Mouse (Mus musculus) forebrain, embryonic 12.5 days (tissue): Measurements from ENCODE around the gene Rrp1. TPM values are rescaled to one million over a fixed set of nuclear protein-coding genes. Genes with fewer than 3 reads are reported as not detected.

Source experiments
- ATAC-seq: fragments of 200-750 bp; cut with Nextera tagmentation; 2 replicates; pipeline ENCODE4 v1.8.0; 2017; ENCODE audit warnings: moderate TSS enrichment; ENCODE audit not compliant: low FRiP score
- H3K27ac ChIP-seq: fragments of 300-500 bp; sonication (generic); 2 replicates; pipeline ENCODE4 v1.5.1; 2016; ENCODE audit warnings: mild to moderate bottlenecking
- H3K27me3 ChIP-seq: fragments of 300-500 bp; sonication (generic); 2 replicates; pipeline ENCODE4 v1.6.1; 2016; ENCODE audit warnings: mild to moderate bottlenecking
- H3K36me3 ChIP-seq: fragments of 300-500 bp; sonication (generic); replicated peaks from 2 replicates; pipeline ENCODE4 v1.6.1; 2016; ENCODE audit warnings: mild to moderate bottlenecking
- H3K4me1 ChIP-seq: fragments of 300-500 bp; sonication (generic); 2 replicates; pipeline ENCODE4 v1.6.1; 2016
- H3K4me2 ChIP-seq: fragments of 300-500 bp; sonication (generic); 2 replicates; pipeline ENCODE4 v1.6.1; 2016; ENCODE audit warnings: mild to moderate bottlenecking, moderate library complexity
- H3K4me3 ChIP-seq: fragments of 300-500 bp; sonication (generic); replicated peaks from 2 replicates; pipeline ENCODE4 v1.5.1; 2016; ENCODE audit warnings: mild to moderate bottlenecking
- H3K9ac ChIP-seq: fragments of 300-500 bp; sonication (generic); 2 replicates; pipeline ENCODE4 v1.6.1; 2016; ENCODE audit warnings: mild to moderate bottlenecking
- H3K9me3 ChIP-seq: fragments of 300-500 bp; sonication (generic); 2 replicates; pipeline ENCODE4 v1.6.1; 2016
- WGBS: fragments of 180-500 bp; shearing (Covaris S2); methylation state at CpG from one replicate; pipeline ENCODE4 v1.1.7; 2016; 5-methylcytosine and 5-hydroxymethylcytosine counted together
- polyA plus RNA-seq: library from polyadenylated mRNA; unstranded; fragments of >200 nt; fragmentation: Nextera tagmentation; extraction: Ambion mirVana; gene quantifications from 2 replicates; pipeline ENCODE4 v1.2.1, GENCODE M21; 2016

Gene Rrp1
- 326 and 329 TPM in 2 replicates for polyA plus RNA-seq

DNA sequence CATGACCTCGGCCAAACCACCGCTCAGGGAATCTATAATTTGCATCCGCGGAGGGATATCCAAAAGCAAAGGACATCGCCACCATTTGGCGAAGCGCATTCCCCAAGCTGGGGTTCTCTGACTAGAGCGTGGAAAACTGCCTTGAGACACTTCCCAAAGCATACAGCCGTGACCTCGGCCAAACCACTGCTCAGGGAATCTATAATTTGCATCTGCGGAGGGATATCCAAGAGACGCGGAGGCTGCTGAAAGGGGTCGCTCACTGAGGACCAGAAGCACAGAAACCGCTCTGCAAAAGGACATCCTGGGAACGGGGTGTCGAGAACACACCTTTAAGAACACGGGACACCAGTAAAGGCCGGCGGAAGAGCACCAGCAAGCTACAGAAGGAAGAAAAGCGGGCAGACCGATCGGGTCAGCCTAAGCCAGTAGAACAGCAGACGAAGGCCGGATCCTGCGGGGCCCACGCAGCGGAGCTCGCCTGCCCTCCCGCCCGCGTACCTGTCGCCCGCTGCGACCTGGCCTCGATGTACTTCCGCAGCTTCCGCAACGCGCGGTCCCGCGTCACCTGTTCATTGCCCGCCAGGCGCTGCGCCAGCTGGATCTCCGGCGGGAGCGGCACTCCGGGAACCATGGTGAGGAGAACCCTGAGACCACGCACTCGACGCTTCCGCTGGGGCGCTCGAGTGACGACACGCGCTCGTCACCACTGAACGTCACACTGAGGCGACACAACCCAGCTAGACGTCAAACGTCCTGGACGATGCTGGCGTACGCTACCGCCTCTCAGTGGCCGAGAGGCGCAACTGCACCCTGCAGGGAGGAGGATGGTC is at the start of gene Rrp1:
Gene Rrp1 (minus strand): TSS at position 725 of the 833 bp plus-strand sequence.
- peak; percentile 96 for ATAC-seq
- Histone ChIP-seq H3K4me2 (peak within 1 kb of the TSS; percentile 83), H3K9ac (peak within 1 kb of the TSS; percentile 89), H3K9me3 (no peaks in the 10 kb centered on the region), H3K4me3 (peak within 1 kb of the TSS; percentile 91), H3K4me1 (peaks cover 14% of the 10 kb centered on the region), H3K27me3 (no peaks in the 10 kb centered on the region), H3K27ac (peak within 1 kb of the TSS; percentile 78), H3K36me3 (peaks cover 36% of the 10 kb centered on the region)
- under 1% methylated on average over 70 of the region's 70 CpGs for WGBS

DNA sequence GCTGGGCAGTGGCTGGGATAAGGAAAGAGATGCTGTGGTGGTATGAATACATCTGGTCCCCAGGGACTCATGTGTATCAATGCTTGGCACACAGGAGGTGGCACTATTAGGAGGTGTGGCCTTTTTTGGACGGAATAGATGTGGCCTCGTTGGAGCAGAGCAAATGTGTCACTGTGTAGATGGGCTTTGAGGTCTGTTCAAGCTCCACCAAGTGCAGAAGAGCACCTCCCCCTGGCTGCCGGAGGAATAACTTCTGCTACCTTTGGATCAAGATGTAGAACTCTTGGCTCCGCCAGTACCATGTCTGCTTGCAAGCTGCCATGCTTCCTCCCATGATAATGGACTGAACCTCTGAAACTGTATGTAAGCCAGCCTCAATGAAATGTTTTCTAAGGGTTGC is 48.9 kb upstream of the Rrp1 start:
- Histone ChIP-seq H3K9me3 (no peaks in the 10 kb centered on the region), H3K9ac (no peak overlapping the region), H3K4me2 (no peak overlapping the region), H3K27ac (no peak overlapping the region), H3K36me3 (no peaks in the 10 kb centered on the region), H3K27me3 (peaks cover 5% of the 10 kb centered on the region; the same call in 1 of the 2 replicates), H3K4me1 (peaks cover 14% of the 10 kb centered on the region), H3K4me3 (no peak overlapping the region)
- WGBS = 71% methylated on average over 4 of the region's 4 CpGs
- no peak for ATAC-seq

GRCm38 (mm10) chr10:78460463-78460862 is 47.6 kb upstream of the Rrp1 start:
- Histone ChIP-seq H3K9ac (no peak overlapping the region), H3K9me3 (no peaks in the 10 kb centered on the region), H3K36me3 (no peaks in the 10 kb centered on the region), H3K4me2 (no peak overlapping the region), H3K4me1 (peaks cover 14% of the 10 kb centered on the region), H3K27ac (no peak overlapping the region), H3K27me3 (peaks cover 5% of the 10 kb centered on the region; the same call in 1 of the 2 replicates), H3K4me3 (no peak overlapping the region)
- 52% methylated on average over 4 of the region's 5 CpGs for WGBS
- no peak for ATAC-seq

DNA sequence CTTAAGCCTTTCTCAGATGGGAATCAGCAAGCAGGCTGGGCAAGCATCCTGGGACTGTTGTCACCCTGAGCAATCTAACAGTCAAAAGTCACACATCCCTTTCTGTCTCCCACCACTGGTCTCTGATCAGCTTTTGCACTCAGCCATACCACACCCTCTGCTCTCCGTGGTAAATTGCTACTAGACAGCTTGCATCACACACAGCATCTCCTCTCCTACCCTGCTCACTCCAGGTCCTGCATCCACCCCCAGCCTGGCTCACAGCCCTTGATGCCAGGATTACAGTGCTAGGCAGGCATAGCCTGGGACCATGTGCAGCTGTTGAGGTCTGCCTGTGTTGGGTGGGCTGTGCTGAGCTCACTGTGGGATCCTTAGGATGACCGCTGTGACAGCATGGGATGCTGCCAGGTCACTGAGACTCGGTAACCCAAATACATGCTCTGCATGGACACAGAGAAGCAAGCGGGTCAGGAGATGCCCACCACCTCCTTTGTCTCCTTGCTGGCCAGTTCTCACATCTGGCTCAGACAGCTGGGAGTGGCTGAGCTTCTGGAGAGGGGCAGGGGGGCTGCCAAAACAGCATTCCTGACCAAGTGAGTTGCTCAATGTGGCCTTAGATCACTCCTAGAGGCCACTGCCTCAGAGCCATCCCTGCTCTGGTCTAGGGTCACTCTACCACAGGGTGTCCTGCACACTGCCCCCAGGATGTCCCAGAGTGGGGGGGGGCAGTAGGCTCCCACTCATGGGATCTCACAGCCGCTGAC is 45.7 kb upstream of the Rrp1 start:
- Histone ChIP-seq H3K9ac (no peak overlapping the region), H3K4me2 (no peak overlapping the region), H3K4me3 (no peak overlapping the region), H3K27ac (no peak overlapping the region), H3K9me3 (no peaks in the 10 kb centered on the region), H3K4me1 (peaks cover 5% of the 10 kb centered on the region), H3K36me3 (no peaks in the 10 kb centered on the region), H3K27me3 (peaks cover 3% of the 10 kb centered on the region; the same call in 1 of the 2 replicates)
- WGBS = 65% methylated on average over 5 of the region's 5 CpGs
- peak; percentile 12; the same call in 1 of the 2 replicates for ATAC-seq

DNA sequence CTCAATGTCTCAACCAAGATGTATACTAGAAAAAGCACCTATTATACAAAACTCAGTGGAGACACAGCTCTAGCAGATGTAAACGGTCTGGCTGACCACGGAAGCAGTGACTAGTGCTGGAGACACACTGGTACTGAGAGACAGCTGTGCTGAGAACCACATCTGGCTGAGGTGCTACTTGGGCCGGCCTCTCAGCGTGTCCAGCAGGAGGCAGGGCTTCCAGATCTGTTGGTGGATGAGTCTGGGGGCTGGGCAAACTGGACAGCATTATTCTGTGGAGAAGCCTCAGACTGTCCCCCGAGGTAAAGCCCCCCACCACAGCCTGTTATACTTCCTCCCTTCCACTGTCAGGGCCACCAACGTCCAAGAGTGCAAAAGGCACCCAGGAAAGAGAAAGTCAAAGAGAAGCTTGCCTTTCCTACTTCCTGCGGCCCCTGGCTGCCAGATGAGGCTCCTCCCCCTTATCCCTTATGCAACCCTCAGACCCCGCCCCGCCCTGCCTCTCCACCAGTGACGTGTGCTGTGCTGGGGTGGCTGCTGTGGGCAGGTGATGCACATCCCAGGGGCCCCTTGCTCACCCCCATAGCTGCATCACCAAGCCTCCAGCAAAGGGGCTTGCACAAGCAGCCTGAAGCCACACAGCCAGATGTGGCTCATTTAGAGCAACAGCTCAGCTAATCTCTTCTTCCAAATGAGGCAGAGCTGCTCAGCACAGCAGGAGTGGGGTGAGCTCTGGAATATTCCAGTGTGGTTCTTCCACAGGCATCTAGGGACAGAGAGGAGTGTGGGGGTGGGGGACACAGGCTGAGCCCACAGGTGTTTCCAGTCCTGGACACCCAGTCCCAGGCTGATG is 44.9 kb upstream of the Rrp1 start:
- Histone ChIP-seq H3K4me2 (no peak overlapping the region), H3K9ac (no peak overlapping the region), H3K4me3 (no peak overlapping the region), H3K4me1 (peaks cover 8% of the 10 kb centered on the region), H3K36me3 (no peaks in the 10 kb centered on the region), H3K9me3 (no peaks in the 10 kb centered on the region), H3K27me3 (no peaks in the 10 kb centered on the region), H3K27ac (no peak overlapping the region)
- 31% methylated on average over 9 of the region's 10 CpGs for WGBS
- 0 out of 2 replicates have a peak, but pooled peaks have one; percentile 39 for ATAC-seq

GRCm38 (mm10) chr10:78456696-78457095 is 43.9 kb upstream of the Rrp1 start:
- WGBS = 86% methylated on average over 13 of the region's 13 CpGs
- H3K9me3 ChIP-seq = no peaks in the 10 kb centered on the region
- H3K36me3 ChIP-seq = no peaks in the 10 kb centered on the region

DNA sequence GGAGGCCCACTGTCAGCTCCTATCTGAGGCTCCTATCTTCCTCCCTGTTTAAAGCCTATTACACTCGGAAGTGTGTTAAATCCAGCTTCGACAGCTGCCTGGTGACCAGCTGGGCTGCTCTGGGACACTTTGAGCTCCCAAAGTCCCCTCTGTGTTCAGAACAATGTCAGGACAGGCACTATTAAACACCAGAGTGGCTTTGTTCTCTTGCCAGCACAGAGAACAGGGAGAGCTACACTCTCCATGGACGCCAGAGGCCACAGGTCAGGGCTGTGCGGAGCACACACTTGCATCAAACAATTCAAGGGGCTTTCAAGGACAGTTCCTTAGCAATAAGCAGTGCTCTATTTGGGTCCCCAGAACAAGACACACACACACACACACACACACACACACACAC is 39.8 kb upstream of the Rrp1 start:
- no peak for ATAC-seq

More at GRCm38 (mm10) chr10:78456696-78457095, 43.9 kb upstream of the Rrp1 start:
- Histone ChIP-seq H3K27me3 (no peaks in the 10 kb centered on the region), H3K27ac (no peak overlapping the region), H3K4me3 (no peak overlapping the region), H3K4me2 (no peak overlapping the region), H3K4me1 (peaks cover 12% of the 10 kb centered on the region), H3K9ac (no peak overlapping the region)
- no peak for ATAC-seq

GRCm38 (mm10) chr10:78450761-78451160 is 37.9 kb upstream of the Rrp1 start:
- Histone ChIP-seq H3K9ac (no peak overlapping the region), H3K9me3 (no peaks in the 10 kb centered on the region), H3K36me3 (peaks cover 15% of the 10 kb centered on the region; the same call in 1 of the 2 replicates), H3K4me2 (no peak overlapping the region), H3K27me3 (no peaks in the 10 kb centered on the region), H3K27ac (no peak overlapping the region), H3K4me3 (no peak overlapping the region), H3K4me1 (peaks cover 7% of the 10 kb centered on the region; the same call in 1 of the 2 replicates)
- WGBS = 85% methylated on average over 5 of the region's 5 CpGs
- no peak for ATAC-seq

More for the DNA sequence above, 39.8 kb upstream of the Rrp1 start:
- Histone ChIP-seq H3K4me1 (peaks cover 8% of the 10 kb centered on the region), H3K9me3 (no peaks in the 10 kb centered on the region), H3K27me3 (no peaks in the 10 kb centered on the region), H3K4me3 (no peak overlapping the region), H3K4me2 (no peak overlapping the region), H3K27ac (no peak overlapping the region), H3K9ac (no peak overlapping the region), H3K36me3 (peaks cover 2% of the 10 kb centered on the region; the same call in 1 of the 2 replicates)
- WGBS = 46% methylated on average over 4 of the region's 4 CpGs

GRCm38 (mm10) chr10:78447396-78447795 is 34.6 kb upstream of the Rrp1 start:
- Histone ChIP-seq H3K9ac (no peak overlapping the region), H3K4me1 (peaks cover 1% of the 10 kb centered on the region; the same call in 1 of the 2 replicates), H3K4me2 (no peak overlapping the region), H3K4me3 (no peak overlapping the region), H3K9me3 (no peaks in the 10 kb centered on the region), H3K36me3 (peaks cover 22% of the 10 kb centered on the region), H3K27ac (no peak overlapping the region), H3K27me3 (no peaks in the 10 kb centered on the region)
- WGBS = 88% methylated on average over 3 of the region's 3 CpGs
- no peak for ATAC-seq

DNA sequence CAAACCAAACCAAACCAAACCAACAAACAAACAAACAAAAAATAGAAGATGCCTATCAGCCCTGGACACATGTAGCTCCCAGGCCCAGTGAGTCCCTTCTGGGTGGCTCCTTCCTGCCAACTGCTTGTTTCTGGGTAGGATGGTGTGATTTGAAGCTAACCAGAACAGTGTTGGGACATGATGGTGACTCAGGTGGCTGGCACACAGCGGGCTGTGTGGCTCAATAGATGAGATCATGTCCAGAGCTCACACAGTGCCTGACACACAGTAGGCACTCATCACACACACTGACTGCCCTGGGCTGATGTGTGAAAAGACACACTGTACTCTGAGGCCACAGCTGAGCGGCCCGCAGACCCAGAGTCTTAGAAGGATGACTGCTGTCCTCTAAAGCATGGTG is 33.4 kb upstream of the Rrp1 start:
- Histone ChIP-seq H3K4me1 (no peaks in the 10 kb centered on the region), H3K27ac (no peak overlapping the region), H3K27me3 (no peaks in the 10 kb centered on the region), H3K9me3 (no peaks in the 10 kb centered on the region), H3K9ac (no peak overlapping the region), H3K4me3 (no peak overlapping the region), H3K4me2 (no peak overlapping the region), H3K36me3 (peaks cover 22% of the 10 kb centered on the region)
- ATAC-seq = no peak
- 94% methylated on average over 3 of the region's 3 CpGs for WGBS

- WGBS = 85% methylated on average over 3 of the region's 3 CpGs
- Histone ChIP-seq H3K4me3 (no peak overlapping the region), H3K4me2 (no peak overlapping the region), H3K36me3 (peaks cover 17% of the 10 kb centered on the region), H3K27me3 (no peaks in the 10 kb centered on the region), H3K9ac (no peak overlapping the region), H3K4me1 (no peaks in the 10 kb centered on the region), H3K27ac (no peak overlapping the region), H3K9me3 (no peaks in the 10 kb centered on the region)
- ATAC-seq = no peak
These were observed 29.4 kb upstream of the Rrp1 start for GRCm38 (mm10) chr10:78442292-78442691.
